Mouse (Mus musculus) liver, embryonic 14.5 days (tissue): ENCODE measurements around the gene Notch2.

Experiments
- CTCF ChIP-seq: IDR thresholded peaks from 2 replicates; pipeline ENCODE4 v1.5.1; 2016; ENCODE audit warnings: antibody characterized with exemption, low read depth, control low read depth
- EP300 ChIP-seq: IDR thresholded peaks from 2 replicates; pipeline ENCODE4 v1.6.1; 2016; ENCODE audit warnings: antibody characterized with exemption, low read depth

GRCm38 (mm10) chr3:97988756-97989155, 24.6 kb upstream of the Notch2 start:
- TF ChIP-seq CTCF (no peak), EP300 (no peak)
